Mouse (Mus musculus) heart, postnatal 25 days (tissue): ENCODE measurements around the gene Gtf3c2. TPM values are rescaled to one million over a fixed set of nuclear protein-coding genes. Genes with fewer than 3 reads are reported as not detected.
A peak's percentile ranks its signal among the peaks of the same experiment; 100 is the strongest.
"Not testable (repeated sequence)": the region's sequence is repeated elsewhere in the genome, so short reads cannot be mapped to it uniquely, and the experiment has no call there.

Source experiments
- DNase-seq: peaks from one replicate; pipeline ENCODE4 v3.0.0; 2022; ENCODE audit warnings: low spot score
- intact Hi-C: fragments of 180-260 bp; cut with DNase I; formaldehyde crosslinking; loops from one replicate; pipeline ENCODE4 v1.15.1; 2025
- total RNA-seq, 2 experiments: library from RNA; stranded (reverse); gene quantifications; 2 replicates each; pipeline ENCODE4 v1.2.3; 2021

The Gtf3c2 gene
- 10 to 100 TPM; 32.0 to 35.8 TPM for total RNA-seq

DNA sequence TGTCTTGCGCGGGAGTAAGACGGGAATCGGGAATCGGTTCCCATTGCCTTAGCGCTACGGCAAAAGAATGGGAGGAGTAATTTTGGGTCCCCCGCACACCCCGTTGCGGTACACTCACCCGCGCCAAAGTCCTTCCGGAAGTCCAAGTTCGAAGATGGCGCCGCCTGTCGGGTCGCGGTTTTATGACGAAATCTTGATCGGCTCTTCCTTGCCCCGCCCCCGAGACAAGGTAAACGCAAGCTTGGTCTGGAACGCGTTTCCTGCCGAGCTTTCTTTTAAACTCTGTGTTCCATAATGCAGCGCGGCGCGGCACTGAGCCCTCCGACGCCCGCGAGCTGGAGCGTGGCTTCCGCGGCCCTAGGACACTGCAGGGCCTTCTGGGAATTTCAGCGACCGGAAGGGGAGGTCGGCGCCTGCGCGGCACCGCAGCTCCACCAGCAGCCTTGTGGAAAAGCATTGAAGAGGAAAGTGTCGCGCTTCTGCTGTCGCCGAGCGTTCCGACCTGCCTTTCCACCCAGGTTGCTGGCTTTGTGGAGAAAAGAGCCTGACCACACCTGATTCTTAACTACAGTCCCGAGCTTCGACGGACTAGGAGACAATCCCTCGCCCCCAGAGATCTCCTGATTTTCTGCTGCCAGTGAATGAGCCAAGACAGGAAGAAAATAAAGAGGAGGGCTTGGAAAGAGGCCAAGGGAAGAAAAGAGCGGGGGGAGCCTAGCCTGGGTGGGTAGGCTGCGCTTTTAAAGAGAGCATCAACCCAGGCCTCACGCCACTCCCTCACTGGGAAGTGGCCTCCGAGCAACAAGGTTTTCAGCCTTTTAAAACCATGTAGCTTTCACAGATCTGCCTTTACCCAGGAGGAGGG is at the start of gene Gtf3c2, which contains the start of gene Gm29609:
Gtf3c2 (minus strand) TSS at position 379 of the 865 bp plus-strand sequence.
Gm29609 (minus strand) TSS at position 146 of the 865 bp plus-strand sequence.
- intact Hi-C loops: loop anchor here (1.0 to 5.0 kb wide), 2 partner anchors 13 to 112 kb away; partner anchors contain the start of genes Eif2b4, Ift172 and Snx17
- DNase-seq: peak; percentile 89

DNA sequence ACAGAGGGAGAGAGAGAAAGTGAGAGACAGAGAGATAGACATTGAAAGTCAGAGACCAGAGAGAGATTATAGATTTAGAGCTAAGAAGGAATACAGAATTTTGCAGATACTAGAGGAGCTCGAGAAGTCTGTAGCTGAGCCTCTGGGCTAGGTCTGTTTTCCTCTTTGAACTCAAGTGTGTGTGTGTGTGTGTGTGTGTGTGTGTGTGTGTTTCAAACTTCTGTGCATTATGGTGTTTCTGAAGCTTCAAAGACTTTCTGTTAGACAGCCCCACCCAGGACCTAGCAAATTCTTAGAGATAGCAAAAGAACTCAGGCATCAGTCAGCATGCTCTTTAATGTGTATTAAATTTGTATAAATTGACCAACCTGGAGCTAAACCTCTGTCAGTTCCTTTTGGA is 46.7 kb upstream of the Gtf3c2 start:
- DNase-seq: no peak
- intact Hi-C loops: no loop called here

DNA sequence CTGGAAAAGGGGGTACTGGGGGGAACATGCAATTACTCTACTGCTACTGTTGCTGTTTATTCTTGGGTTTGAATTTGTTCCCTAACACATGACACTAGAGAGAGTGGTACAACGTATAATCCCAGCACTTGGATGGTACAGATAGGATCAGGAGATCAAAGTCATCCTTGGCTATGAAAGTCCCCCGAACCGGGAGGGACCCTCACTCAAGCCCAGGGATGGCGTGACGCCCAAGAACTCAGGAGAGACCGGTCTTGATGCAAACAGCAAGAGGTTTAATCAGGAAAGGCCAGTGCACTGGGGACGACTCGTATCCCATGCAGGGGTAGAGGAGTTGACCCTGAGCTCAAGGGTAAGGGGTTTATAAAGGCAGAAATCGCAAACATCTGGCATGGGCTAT is 42.8 kb upstream of the Gtf3c2 start:
- intact Hi-C loops: loop anchor here (5.0 kb wide), 1 partner anchor 65 kb away; no protein-coding TSS in a partner anchor
- DNase-seq: no peak

DNA sequence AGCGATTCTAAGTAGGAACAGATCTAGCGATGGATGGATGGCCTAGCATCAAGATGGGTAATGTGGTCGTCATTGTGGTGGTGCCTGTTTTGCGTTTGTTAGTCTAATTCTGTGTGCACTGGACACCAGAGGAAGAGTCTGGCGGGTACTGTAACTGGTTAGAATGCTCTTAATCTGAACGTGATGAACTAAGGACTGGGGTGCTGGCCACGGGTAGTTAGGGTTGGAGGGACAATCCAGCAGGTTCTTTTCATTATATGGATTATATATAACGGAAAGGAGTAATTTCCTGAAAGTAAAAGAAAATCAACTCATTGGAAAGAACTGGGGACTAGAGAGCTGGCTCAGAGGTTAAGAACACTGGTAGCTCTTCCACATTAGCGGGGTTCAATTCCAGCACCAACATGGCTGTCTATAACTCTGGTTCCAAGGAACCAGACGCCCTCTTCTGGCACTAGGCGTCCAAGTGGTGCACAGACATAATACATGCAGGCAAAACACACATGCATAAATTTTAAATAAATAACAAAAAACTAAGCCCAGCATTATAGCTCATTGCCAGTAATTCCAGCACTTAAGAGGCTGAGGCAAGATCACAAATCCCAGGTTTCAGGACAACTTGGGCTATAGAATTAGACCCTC is 41.5 kb upstream of the Gtf3c2 start:
- intact Hi-C loops: loop anchor here (2.0 to 5.0 kb wide), 2 partner anchors 19 to 66 kb away; partner anchors contain the start of genes Gm9970 and Nrbp1
- no peak for DNase-seq

DNA sequence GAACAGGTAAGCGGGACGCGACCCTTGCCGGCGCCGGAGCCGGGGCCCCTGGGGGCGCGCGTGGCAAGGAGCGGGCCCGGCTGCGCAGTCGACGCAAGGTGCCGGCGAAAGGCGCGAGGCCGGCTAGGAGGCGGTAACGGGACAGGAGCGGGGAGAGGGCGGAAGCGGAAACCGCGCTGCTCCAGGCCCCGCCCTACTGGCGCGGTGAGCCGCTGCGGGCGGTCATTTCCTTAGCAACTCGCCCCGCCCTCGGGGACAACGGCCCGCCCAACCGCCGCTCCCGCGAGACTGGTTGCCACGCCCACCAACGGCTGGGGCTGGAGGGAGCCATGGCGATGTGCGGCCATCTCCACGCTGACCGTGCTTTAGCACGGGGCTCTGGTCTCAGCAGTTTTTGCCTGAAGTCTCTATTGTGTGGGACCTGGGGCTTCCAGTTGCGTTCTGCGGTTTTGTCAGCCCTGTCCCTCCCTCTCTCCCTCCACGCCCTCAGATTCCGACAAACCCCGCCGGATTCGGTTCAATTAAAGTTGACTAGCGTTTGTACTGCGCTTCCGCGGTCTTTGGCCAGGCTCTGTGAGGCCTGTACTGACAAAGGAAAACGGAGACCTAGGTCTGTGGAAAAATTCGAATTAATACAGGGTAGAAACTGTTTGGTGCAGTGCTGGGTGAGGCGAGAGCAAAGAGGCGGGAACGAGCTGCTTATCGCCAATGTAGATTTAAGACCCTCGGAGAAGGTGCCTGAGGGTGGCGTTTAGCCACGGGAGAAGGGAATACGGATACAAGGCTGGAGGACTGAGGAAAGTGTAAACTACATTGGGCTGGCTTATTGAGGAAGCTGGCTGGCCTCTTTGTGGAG is 40.7 kb upstream of the Gtf3c2 start, which contains the start of gene Ppm1g:
Ppm1g (minus strand) TSS at position 240 of the 856 bp plus-strand sequence.
- intact Hi-C loops: loop anchor here (2.0 to 5.0 kb wide), 2 partner anchors 20 to 67 kb away; partner anchors contain the start of genes Gm9970 and Nrbp1
- peak; percentile 95 for DNase-seq

DNA sequence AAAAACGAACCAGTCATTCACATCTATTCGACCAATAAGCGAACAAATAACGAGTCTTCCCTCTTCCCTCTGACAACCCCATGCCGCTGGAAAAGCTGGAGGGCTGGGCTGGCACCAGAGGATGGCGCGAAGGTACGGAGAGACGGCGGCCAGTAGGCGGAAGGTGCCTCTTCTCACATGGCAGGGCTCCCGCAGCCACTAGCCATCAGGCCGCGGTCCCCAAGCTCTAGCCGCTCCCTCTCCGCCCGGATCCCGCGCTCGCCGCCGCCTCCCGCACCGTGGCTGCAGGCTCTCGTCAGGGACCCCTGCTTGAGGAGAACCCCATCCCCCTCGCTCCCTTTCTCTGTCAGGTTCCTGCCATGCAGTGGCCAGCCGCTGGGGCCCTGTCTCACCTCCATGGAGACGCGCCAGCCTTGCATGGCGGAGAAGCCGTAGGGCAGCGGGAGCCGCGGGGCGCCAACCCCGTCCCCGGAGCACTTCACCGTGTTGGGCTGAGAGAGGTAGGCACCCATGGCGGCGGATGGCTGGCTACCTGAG is 40.0 kb upstream of the Gtf3c2 start:
- DNase-seq: no peak
- intact Hi-C loops: loop anchor here (2.0 to 5.0 kb wide), 4 partner anchors 17 to 107 kb away; partner anchors contain the start of genes Gm9970, Nrbp1 and Zfp513

DNA sequence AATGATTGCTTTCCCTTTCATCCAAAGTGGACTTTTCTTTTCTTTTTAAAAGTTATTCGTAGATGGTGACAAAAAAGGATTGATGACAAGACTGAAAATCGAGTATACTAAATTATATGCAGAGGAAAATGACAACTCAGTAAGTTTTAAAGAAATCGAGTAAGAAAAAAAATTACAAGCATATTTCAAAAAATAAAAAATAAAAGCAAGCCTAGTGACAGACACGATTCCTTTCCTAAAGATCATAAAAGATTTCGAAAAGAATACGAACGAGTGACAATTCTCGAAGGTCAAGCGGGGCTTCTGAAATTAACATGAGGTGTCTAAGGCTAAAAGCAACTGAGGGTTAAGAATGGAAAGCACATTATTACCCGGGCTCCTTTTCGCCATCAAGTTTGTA is 39.5 kb upstream of the Gtf3c2 start:
- DNase-seq: no peak
- intact Hi-C loops: loop anchor here (2.0 to 5.0 kb wide), 2 partner anchors 17 to 108 kb away; partner anchors contain the start of gene Zfp513

DNA sequence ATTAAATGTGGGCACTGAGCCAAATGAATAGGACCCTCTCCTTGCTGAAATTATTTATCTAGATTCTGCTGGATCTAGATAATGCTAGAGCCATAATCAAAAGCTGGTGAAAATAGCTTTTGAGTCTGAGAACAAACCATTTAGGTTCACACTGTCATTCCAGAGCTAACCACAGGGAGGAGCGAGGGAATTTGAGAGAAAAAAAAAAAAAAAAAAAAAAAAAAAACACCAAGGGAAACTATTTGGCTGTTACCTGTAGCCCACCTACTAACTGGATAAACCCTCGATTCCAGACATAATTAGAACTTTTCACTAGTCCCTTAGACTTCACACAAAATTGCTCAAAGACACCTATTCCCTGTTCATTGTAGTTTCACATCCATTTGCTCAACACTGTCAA is 39.1 kb upstream of the Gtf3c2 start:
- DNase-seq: no peak
- intact Hi-C loops: loop anchor here (2.0 to 5.0 kb wide), 2 partner anchors 16 to 108 kb away; partner anchors contain the start of gene Zfp513

DNA sequence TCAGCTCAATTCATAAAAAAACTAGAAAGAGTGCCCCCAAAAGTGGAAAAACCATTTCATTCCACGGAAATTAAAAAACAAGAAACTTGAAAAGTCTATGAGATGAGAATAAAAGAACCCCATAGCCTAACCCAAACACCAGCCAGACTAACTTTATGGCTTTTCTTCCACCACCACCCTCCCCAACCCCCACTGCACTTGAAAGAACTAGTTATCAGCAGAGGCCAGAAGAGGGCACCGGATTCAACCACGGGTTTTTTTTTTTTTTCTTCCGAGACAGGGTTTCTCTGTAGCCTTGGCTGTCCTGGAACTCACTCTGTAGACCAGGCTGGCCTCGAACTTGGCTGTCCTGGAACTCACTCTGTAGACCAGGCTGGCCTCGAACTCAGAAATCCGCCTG is 38.4 kb upstream of the Gtf3c2 start:
- intact Hi-C loops: loop anchor here (2.0 to 5.0 kb wide), 2 partner anchors 15 to 109 kb away; partner anchors contain the start of gene Zfp513
- no peak for DNase-seq

DNA sequence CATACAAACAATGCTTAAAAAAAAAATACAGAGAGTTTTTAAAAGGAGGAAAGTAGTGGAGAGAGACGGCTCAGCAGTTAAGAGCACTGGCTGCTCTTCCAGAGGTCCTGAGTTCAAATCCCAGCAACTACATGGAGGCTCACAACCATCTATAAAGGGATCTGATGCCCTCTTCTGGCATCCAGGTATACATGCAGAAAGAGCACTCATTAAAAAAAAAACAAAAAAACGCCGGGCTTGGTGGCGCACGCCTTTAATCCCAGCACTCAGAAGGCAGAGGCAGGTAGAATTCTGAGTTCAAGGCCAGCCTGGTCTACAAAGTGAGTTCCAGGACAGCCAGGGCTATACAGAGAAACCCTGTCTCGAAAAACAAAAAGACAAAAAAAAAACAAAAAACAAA is 36.6 kb upstream of the Gtf3c2 start:
- intact Hi-C loops: loop anchor here (5.0 kb wide), 1 partner anchor 111 kb away; no protein-coding TSS in a partner anchor
- DNase-seq: not testable (repeated sequence)

DNA sequence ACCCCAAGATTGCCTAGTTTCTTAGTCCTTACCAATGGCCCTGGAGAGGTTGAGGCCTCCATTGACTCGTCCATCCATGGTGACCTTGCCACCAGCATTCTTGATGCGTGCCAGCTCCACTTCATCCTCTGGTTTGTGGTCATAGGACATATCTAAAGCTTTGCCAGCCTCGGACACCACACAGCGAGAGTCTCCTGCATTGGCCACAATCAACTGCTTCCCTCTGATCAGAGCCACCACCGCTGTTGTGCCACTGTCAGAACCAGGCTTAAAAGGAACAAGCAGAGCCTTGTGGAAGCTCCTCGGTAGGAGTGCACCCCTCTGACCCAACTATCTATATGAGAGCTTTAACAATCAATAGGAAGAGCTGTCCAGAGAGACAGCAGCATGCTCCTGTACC is 24.5 kb upstream of the Gtf3c2 start:
- intact Hi-C loops: no loop called here
- no peak for DNase-seq

DNA sequence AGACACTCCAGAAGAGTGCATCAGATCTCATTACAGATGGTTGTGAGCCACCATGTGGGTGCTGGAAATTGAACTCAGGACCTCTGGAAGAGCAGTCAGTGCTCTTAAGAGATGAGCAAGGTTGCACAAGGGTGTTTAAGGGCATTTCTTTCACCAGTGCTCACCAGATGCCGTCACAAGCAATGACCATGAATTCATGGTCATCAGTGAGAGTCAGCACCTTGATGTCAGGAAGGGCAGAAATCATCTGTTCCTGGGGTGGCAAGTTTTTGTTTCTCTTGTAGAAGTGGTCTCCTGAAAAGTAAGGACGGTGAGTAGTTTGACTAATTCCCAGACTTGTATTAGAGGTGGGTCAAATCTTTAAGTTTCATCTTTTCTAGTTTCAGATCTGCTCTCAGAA is 23.9 kb upstream of the Gtf3c2 start:
- intact Hi-C loops: loop anchor here (2.0 kb wide), 1 partner anchor 15 kb away; no protein-coding TSS in a partner anchor
- DNase-seq: no peak

DNA sequence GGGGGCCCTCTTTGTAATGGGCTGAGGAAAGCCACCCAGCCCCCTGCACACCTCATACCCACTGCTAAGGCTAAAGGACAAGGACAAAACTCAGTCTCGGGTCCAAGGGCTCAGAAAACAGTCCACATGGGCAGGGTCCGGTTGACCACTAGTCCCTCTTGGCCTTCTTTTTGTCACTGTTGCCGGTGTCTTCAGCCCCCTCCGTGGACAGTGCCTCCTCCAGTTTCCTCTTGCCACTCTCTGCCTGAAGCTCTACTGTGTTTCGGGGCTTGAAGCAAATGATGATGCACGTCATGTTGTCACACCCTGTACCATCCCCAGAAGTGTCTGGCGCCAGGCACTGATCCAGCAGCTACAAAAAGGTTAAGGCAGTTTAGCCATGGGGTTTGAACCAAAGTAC is 23.0 kb upstream of the Gtf3c2 start:
- intact Hi-C loops: loop anchor here (2.0 kb wide), 1 partner anchor 16 kb away; no protein-coding TSS in a partner anchor
- no peak for DNase-seq

DNA sequence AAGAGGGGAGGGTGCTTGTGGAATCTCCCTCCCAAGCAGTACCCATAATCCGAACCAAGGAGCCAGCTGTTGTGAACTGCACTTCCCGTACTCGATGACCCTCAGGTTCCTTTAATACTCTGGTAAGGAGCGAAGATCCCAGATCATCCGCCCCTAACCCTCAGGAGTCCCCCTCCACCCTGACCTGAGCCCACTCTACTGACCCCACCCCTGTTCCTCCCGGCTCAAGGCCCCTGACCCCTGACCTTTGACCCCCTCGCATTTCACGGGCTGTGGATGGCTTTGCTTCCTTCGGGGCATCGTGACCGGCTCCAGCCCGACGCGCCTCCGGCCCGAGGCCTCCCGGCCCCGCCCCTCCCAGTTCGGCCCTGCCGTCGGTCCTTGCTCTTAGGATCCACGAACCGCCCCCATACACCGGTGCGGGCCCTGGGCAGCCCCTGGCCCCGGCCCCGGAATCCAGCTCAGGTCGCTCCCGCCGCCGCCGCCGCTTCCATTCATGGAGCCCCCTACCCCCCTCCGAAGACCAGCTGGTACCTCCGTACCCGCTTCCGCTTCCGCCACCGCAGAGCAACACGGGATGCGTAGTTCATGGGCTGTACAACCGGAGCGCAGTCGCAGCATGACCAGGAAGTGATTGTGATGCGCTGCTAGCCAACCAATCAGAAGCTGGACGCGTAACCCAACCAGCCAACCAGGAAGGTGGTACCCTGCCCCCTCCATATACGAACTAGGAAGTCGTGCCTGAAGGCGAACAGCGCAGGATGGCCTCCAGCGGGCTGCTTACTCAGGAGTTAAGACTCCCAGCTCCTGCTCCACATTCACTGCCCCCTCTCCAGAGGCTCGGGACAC is 22.0 kb upstream of the Gtf3c2 start, which contains the start of gene Zfp513:
Zfp513 (minus strand) TSS at position 562 of the 849 bp plus-strand sequence.
- DNase-seq: peak; percentile 97
- intact Hi-C loops: loop anchor here (1.0 to 2.0 kb wide), 2 partner anchors 9 to 17 kb away; partner anchors contain the start of genes Eif2b4 and Snx17

DNA sequence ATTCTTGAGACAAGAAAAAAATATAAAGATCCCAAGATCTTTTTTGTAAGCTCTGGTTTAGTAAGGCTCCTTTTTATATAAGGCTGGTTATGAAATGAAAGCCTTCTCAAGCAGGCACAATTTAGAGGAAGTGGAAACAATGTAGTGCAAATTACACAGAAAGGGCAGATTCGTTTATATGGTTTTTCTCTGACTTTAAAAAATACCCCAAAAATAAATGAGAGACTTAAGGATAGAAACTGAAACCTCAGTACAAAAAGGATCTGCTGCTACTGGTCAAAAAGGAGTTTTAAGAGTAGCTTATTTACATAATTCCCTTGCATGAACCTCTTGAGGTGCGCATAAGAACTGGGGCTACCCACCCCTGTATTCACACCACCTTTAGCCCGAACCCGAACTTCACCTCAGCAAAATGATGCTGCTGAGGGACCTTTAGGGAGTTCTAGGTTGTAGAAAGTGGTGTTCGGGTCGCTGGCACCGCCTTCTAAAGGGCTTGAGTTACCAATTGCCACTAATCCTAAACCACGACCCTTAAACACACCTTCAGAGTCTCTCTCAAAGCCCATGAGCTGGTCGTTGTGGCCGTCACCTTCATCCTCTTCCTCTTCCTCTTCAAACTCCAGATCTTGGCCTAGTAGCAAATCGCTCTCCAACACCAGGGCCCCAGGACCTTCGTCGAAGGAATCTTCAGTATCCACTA is 21.2 kb upstream of the Gtf3c2 start:
- intact Hi-C loops: loop anchor here (1.0 kb wide), 1 partner anchor 8 kb away; the partner anchor contains the start of genes Eif2b4 and Snx17
- DNase-seq: no peak

DNA sequence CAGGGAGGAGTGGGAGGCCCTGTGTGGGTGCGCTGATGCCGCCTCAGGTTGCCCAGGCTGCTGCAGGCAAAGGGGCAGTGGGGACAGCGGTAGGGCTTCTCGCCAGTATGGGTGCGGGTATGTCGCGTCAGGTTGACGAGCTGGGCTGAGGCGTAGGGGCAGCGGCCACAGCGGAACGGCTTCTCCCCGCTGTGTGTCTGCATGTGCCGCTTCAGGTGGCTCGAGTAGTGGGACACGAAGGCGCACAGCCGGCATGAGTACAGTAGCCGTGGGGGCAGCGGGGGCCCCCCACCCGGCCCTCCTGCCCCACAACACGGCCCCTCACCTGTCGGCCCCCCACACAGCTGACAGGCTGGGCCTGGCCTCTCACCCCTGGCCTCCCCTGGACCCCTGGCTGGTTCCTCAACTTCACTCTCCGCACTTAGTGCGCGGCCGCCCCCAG is 20.4 kb upstream of the Gtf3c2 start:
- intact Hi-C loops: no loop called here
- no peak for DNase-seq

DNA sequence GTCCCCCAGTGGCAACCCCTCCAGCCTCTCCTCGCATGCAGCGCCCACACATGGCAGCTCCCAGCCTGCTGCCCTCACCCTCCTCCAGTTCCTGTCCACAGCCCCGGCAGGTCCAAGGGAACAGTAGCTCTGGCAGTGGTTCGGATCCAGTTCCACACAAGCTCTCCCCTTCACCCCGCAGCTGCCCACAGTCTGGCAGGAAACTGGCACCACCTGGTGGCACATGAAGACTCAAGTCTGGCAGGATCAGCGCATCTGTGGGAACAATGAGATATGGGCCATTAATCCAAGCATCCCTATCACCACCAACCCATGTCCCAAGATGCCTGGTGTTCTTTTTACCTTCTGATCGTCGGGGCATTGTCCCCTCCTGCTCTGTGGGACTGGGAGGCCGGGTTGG is 19.9 kb upstream of the Gtf3c2 start:
- intact Hi-C loops: no loop called here
- DNase-seq: no peak
